Mouse (Mus musculus) heart, adult 2 months (tissue): ENCODE data around the gene Vwa3a. TPM values are rescaled to one million over a fixed set of nuclear protein-coding genes. Genes with fewer than 3 reads are reported as not detected.

Source experiments
- DNase-seq, 2 experiments: peaks; one replicate each; pipeline ENCODE4 v3.0.0; 2021
- H3K27ac ChIP-seq: fragments of 200-600 bp; 2 replicates; pipeline ENCODE4 v1.8.1; 2022
- H3K27me3 ChIP-seq: fragments of 200-500 bp; 2 replicates; pipeline ENCODE4 v1.6.1; 2012; ENCODE audit warnings: mild to moderate bottlenecking, low read length, inconsistent platforms, mixed read lengths; ENCODE audit not compliant: control insufficient read depth, insufficient read depth
- H3K36me3 ChIP-seq: fragments of 200-500 bp; 2 replicates; pipeline ENCODE4 v1.6.1; 2012; ENCODE audit warnings: low read length, inconsistent platforms; ENCODE audit not compliant: control insufficient read depth, insufficient read depth
- H3K4me1 ChIP-seq: fragments of 200-500 bp; 2 replicates; pipeline ENCODE4 v1.6.1; 2011; ENCODE audit warnings: low read length; ENCODE audit not compliant: control insufficient read depth, insufficient read depth
- H3K4me3 ChIP-seq: fragments of 200-600 bp; 2 replicates; pipeline ENCODE4 v1.8.1; 2022
- H3K79me2 ChIP-seq: fragments of 200-500 bp; replicated peaks from 2 replicates; pipeline ENCODE4 v1.6.1; 2012; ENCODE audit warnings: mild to moderate bottlenecking, inconsistent platforms, low read length, moderate library complexity, mixed read lengths; ENCODE audit not compliant: control insufficient read depth, insufficient read depth
- H3K9ac ChIP-seq: fragments of 200-500 bp; 2 replicates; pipeline ENCODE4 v1.6.1; 2012; ENCODE audit warnings: low read depth, mild to moderate bottlenecking, control low read depth, inconsistent platforms, low read length, mixed read lengths
- CTCF ChIP-seq: fragments of 200-600 bp; IDR thresholded peaks from 2 replicates; pipeline ENCODE4 v1.8.1; 2022; ENCODE audit warnings: antibody characterized with exemption, mild to moderate bottlenecking, moderate library complexity
- EP300 ChIP-seq: fragments of 200-500 bp; IDR thresholded peaks from 2 replicates; pipeline ENCODE4 v1.6.1; 2011; ENCODE audit warnings: low read depth, low read length, control low read depth; ENCODE audit not compliant: insufficient read depth
- POLR2A ChIP-seq: fragments of 200-500 bp; IDR thresholded peaks from 2 replicates; pipeline ENCODE4 v1.6.1; 2011; ENCODE audit warnings: mild to moderate bottlenecking, low read depth, low read length, control low read depth; ENCODE audit not compliant: insufficient read depth
- WGBS: fragments of 180-500 bp; shearing (Covaris S2); methylation state at CpG from one replicate; pipeline ENCODE4 v1.1.7; 2018; 5-methylcytosine and 5-hydroxymethylcytosine counted together
- intact Hi-C: fragments of 180-260 bp; cut with DNase I; formaldehyde crosslinking; loops from one replicate; pipeline ENCODE4 v1.15.1; 2025
- polyA plus RNA-seq: library from polyadenylated mRNA; depleted of rRNA; stranded (reverse); fragments of >200 nt; gene quantifications from 2 replicates; pipeline ENCODE4 v1.2.3, GENCODE M21; 2012
- total RNA-seq, 2 experiments: library from RNA; stranded (reverse); gene quantifications; 2 replicates each; pipeline ENCODE4 v1.2.3; 2021

Gene Vwa3a
- total and polyA plus RNA-seq, 3 experiments, result 3.1 to 5.0 (median 4.5) TPM

DNA sequence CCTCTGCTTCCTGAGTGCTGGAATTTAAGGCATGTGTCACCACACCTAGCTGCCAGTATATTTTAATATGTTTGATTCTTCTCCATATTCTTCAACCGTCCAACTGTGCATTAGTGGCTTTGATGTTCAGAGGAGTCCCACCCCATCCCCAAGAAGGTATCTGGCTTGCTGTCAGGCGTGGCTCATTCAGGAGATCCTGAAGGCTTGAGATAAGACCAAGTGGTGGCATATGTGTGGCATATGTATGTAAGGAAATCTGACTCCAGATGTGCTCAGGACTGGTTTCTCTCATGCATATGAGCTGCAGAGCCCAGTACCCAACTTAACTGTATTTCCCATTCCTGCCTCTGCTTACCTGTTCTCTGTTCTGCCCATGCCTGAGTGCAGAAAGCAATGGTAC lies 38.9 kb downstream of the Vwa3a start:
- 52% methylated on average over 2 of the region's 2 CpGs for WGBS
- Histone ChIP-seq H3K4me3 (no peak overlapping the region), H3K9ac (no peak overlapping the region), H3K27me3 (no peaks in the 10 kb centered on the region), H3K27ac (no peak overlapping the region), H3K36me3 (no peaks in the 10 kb centered on the region), H3K79me2 (no peaks in the 10 kb centered on the region), H3K4me1 (no peaks in the 10 kb centered on the region)
- TF ChIP-seq EP300 (no peak), CTCF (no peak), POLR2A (no peak)
- intact Hi-C loops, result no loop called here
- DNase-seq, result no peak

DNA sequence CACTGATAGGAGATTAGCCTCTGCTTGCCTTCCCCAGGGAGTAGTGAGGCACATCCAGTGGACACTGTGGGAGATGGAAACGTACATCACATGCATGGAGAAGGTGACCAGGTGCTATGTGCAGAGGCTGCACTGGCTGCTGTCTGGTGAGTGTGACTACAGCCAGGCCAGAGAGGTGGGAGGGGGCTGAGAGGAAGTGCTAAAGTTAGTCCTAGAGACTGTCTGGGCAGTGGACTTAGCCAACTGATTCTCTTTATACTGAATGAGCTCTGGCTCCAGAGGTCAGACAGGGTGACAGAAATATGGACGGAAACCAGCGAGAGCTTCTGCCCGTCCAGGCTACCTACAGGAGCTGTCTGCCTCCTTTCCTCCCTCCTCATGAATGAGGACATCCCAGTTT lies 56.4 kb downstream of the Vwa3a start:
- H3K4me3 ChIP-seq, result no peak overlapping the region
- peaks cover 2% of the 10 kb centered on the region; the same call in 1 of the 2 replicates for H3K4me1 ChIP-seq
- H3K27me3 ChIP-seq, result no peaks in the 10 kb centered on the region
- H3K27ac ChIP-seq, result no peak overlapping the region
- no peaks in the 10 kb centered on the region for H3K79me2 ChIP-seq
- no peak overlapping the region for H3K9ac ChIP-seq
- DNase-seq, result peak in 1 of 2 experiments; percentile 9
- no peaks in the 10 kb centered on the region for H3K36me3 ChIP-seq
- 26% methylated on average over 4 of the region's 4 CpGs for WGBS
- TF ChIP-seq EP300 (no peak), CTCF (no peak), POLR2A (no peak)
- intact Hi-C loops, result no loop called here

DNA sequence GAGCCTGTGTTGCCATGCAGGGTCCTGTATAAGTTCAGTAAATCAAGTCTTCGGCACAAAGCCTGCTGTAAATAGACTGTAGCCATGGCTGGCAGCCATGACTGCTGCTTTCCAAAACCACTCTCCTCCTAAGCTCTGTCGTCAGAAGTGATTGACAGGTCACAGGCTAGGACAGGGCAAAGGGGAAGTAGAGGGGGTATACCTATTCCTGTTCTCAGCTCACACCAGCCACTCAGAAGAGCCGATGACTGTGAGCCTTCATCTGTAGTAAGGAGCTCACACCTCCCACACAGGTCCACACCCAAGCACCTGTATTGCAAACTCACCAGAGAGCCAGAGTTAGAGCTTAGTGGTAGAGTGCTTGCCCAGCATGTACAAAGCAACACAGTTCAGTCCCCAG lies 57.3 kb downstream of the Vwa3a start:
- no peaks in the 10 kb centered on the region for H3K79me2 ChIP-seq
- H3K4me3 ChIP-seq, result no peak overlapping the region
- H3K4me1 ChIP-seq, result peaks cover 2% of the 10 kb centered on the region; the same call in 1 of the 2 replicates
- peak in 1 of 2 experiments; percentile 11 for DNase-seq
- no peak overlapping the region for H3K9ac ChIP-seq
- H3K27ac ChIP-seq, result no peak overlapping the region
- WGBS, result 40% methylated on average over 3 of the region's 3 CpGs
- intact Hi-C loops, result no loop called here
- no peaks in the 10 kb centered on the region for H3K27me3 ChIP-seq
- H3K36me3 ChIP-seq, result no peaks in the 10 kb centered on the region
- TF ChIP-seq EP300, result no peak
- TF ChIP-seq POLR2A, result no peak
- no peak for TF ChIP-seq CTCF

DNA sequence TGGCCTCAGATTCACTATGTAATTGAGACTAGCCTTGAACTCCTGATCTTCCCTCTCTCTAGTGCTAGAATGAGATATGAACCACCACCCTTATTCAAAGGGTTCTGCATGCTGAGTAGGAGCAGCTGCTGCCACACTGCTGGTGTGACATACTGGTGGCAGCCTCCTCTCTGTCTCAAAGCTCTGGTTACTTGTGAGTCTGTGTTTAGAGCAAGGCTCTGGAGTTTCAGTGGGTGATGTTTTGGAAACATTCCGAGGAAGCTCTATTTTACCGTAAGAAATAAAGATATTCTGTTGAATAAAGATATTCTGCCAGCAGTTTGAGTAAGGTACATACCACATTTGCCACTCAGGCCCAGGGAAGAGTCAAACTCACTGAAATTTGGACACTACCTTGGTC lies 64.2 kb downstream of the Vwa3a start:
- no peaks in the 10 kb centered on the region for H3K4me1 ChIP-seq
- no peak overlapping the region for H3K9ac ChIP-seq
- no peaks in the 10 kb centered on the region for H3K79me2 ChIP-seq
- WGBS, result 93% methylated on average over 2 of the region's 2 CpGs
- TF ChIP-seq CTCF (no peak), EP300 (no peak), POLR2A (no peak)
- H3K27ac ChIP-seq, result no peak overlapping the region
- intact Hi-C loops, result no loop called here
- no peak overlapping the region for H3K4me3 ChIP-seq
- DNase-seq, result no peak
- H3K36me3 ChIP-seq, result no peaks in the 10 kb centered on the region
- H3K27me3 ChIP-seq, result no peaks in the 10 kb centered on the region

DNA sequence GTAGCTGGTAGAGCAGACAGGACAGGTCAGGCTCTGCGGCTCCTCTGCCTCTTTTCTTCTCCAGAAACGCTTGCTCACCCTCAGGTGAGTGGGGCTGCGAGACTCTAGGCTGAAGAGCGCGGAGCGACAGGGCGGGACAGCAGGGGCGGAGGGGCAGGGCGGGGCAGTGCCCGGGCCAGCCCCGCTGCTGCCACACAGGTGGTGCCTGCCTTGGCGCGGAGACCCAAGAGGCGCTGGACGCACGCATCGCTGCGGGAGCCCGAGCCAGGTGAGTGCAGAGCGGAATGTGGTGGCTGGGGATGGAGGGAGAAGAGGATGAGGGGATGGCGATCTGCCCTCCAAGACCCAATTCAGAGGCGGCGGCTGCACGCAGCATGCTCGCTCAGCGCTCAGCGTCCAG lies 70.6 kb downstream of the Vwa3a start:
- WGBS, result 11% methylated on average over 27 of the region's 27 CpGs
- no peak for DNase-seq
- no peaks in the 10 kb centered on the region for H3K4me1 ChIP-seq
- H3K79me2 ChIP-seq, result no peaks in the 10 kb centered on the region
- H3K9ac ChIP-seq, result no peak overlapping the region
- no peak overlapping the region for H3K27ac ChIP-seq
- intact Hi-C loops, result no loop called here
- H3K4me3 ChIP-seq, result no peak overlapping the region
- TF ChIP-seq EP300 (no peak), CTCF (no peak), POLR2A (no peak)
- H3K27me3 ChIP-seq, result peaks cover 2% of the 10 kb centered on the region; the same call in 1 of the 2 replicates
- no peaks in the 10 kb centered on the region for H3K36me3 ChIP-seq

DNA sequence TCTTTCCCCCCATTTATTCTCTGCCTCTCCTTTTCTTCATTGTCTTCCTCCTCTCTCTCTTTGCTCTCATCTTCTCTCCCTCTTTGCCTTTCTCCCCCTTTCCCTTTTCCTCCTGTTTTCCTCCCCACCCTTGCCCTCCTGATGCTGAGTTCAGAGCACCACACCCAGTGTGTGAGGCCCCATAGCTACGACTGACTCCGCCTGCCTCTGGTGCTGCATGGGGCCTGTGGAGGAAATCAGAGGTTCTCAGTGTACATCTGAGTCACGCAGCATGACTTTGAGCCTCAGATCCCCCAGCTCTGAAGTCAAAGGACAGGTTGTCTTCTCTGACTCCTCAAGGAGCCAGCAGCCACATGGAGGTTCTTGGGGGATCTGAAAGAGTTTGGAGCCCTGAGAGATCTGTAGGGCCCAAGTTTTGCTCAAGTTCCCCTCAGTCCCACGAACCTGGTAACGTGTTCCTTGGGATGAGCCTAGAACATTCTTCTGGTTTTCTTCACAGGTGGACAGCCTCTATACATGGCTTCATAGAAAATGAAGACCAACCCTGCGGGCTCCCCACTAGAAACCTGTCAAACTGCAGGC lies 72.8 kb downstream of the Vwa3a start, which contains the start of gene Gm5737:
Gene Gm5737, plus strand, starts transcription at position 532 of the 582 bp plus-strand sequence.
- no peaks in the 10 kb centered on the region for H3K4me1 ChIP-seq
- intact Hi-C loops, result no loop called here
- H3K4me3 ChIP-seq, result no peak within 1 kb of the TSS
- H3K79me2 ChIP-seq, result no peaks in the 10 kb centered on the region
- peaks cover 2% of the 10 kb centered on the region; the same call in 1 of the 2 replicates for H3K27me3 ChIP-seq
- H3K36me3 ChIP-seq, result no peaks in the 10 kb centered on the region
- 78% methylated on average over 6 of the region's 6 CpGs for WGBS
- H3K27ac ChIP-seq, result no peak within 1 kb of the TSS
- DNase-seq, result no peak
- H3K9ac ChIP-seq, result no peak within 1 kb of the TSS
- TF ChIP-seq POLR2A (no peak), EP300 (no peak), CTCF (no peak)
